Mouse (Mus musculus) intestine, postnatal 0 days (tissue): Measurements from ENCODE around the gene Sdc4. TPM values are rescaled to one million over a fixed set of nuclear protein-coding genes. Genes with fewer than 3 reads are reported as not detected.

Source experiments
- ATAC-seq: fragments of 200-750 bp; cut with Nextera tagmentation; 2 replicates; pipeline ENCODE4 v1.8.0; 2017; ENCODE audit warnings: mild to moderate bottlenecking, moderate TSS enrichment, moderate library complexity
- H3K27ac ChIP-seq: fragments of 300-500 bp; sonication (generic); 2 replicates; pipeline ENCODE4 v1.5.1; 2014; ENCODE audit warnings: mild to moderate bottlenecking, low read depth, low read length, moderate library complexity
- H3K27me3 ChIP-seq: fragments of 300-500 bp; sonication (generic); replicated peaks from 2 replicates; pipeline ENCODE4 v1.6.1; 2014; ENCODE audit warnings: low read length, mixed read lengths; ENCODE audit not compliant: control insufficient read depth, insufficient read depth
- H3K36me3 ChIP-seq: fragments of 300-500 bp; sonication (generic); 2 replicates; pipeline ENCODE4 v1.6.1; 2014; ENCODE audit warnings: mild to moderate bottlenecking, moderate library complexity; ENCODE audit not compliant: control insufficient read depth, insufficient read depth
- H3K4me1 ChIP-seq: fragments of 300-500 bp; sonication (generic); replicated peaks from 2 replicates; pipeline ENCODE4 v1.6.1; 2014; ENCODE audit warnings: antibody characterized with exemption, low read length, mixed read lengths; ENCODE audit not compliant: control insufficient read depth, insufficient read depth
- H3K4me2 ChIP-seq: fragments of 300-500 bp; sonication (generic); replicated peaks from 2 replicates; pipeline ENCODE4 v1.6.1; 2014; ENCODE audit warnings: low read depth, mild to moderate bottlenecking, moderate library complexity
- H3K4me3 ChIP-seq: fragments of 300-500 bp; sonication (generic); 2 replicates; pipeline ENCODE4 v1.5.1; 2014; ENCODE audit warnings: low read depth, low read length
- H3K9ac ChIP-seq: fragments of 300-500 bp; sonication (generic); 2 replicates; pipeline ENCODE4 v1.6.1; 2014; ENCODE audit warnings: mild to moderate bottlenecking, low read depth, low read length
- H3K9me3 ChIP-seq: fragments of 300-500 bp; sonication (generic); 2 replicates; pipeline ENCODE4 v1.6.1; 2016; ENCODE audit warnings: mixed run types; ENCODE audit not compliant: control insufficient read depth
- CTCF ChIP-seq: sonication (generic); IDR thresholded peaks from 2 replicates; pipeline ENCODE4 v1.5.1; 2016; ENCODE audit warnings: low read depth, mild to moderate bottlenecking, control low read depth, antibody characterized with exemption, moderate library complexity
- WGBS: fragments of 180-500 bp; shearing (Covaris S2); extraction: QIAGEN DNeasy Blood & Tissue Kit; methylation state at CpG from one replicate; pipeline ENCODE4 v1.1.7; 2014; 5-methylcytosine and 5-hydroxymethylcytosine counted together
- polyA plus RNA-seq: library from polyadenylated mRNA; unstranded; fragments of >200 nt; fragmentation: Nextera tagmentation; extraction: Ambion mirVana; gene quantifications from 2 replicates; pipeline ENCODE4 v1.2.1, GENCODE M21; 2015

The Sdc4 gene
- polyA plus RNA-seq, 1 experiment from 2014 or later: 92.0 TPM

DNA sequence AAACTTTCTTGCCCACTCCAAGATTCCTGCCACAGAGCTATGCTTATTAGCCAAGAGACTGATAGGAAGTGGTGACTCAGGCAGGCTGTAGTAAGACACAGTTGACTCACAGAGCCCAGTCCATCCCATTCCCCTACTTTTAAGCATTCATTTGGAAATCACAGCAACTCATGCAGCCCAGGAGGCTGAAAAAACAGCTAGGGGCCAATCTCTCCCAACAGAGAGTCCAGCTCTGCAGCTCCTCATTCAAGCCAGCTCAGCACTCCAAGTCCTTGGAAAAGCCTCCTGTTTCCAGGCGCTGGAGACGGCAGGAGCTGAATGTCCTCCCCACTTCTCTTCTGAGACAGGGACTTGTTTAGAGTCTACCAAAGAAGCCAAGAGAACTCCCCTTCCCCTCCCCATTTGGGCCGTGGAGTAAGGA, 4.7 kb downstream of the Sdc4 start:
- H3K4me1 ChIP-seq: peaks cover 19% of the 10 kb centered on the region
- no peak for ATAC-seq

DNA sequence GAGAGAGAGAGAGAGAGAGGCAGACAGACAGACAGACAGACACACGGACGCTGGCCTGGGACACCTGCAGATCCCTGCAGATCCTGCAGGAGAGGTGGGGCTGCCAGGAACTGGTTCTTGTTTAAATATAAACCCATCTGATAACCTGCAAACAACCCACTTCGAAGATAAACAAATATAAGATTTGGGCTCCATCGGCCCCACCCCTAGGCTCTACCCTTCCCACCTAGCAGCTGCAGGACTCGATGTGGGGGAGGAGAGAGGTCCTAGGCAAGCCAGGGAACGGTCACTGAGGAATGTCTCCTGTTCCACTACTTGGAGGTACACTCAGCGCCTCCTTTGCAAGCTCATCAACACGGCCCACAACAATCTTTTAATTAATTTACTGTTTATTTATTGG, 5.4 kb downstream of the Sdc4 start:
- Histone ChIP-seq H3K4me3 (peak overlapping the region; percentile 20), H3K9ac (no peak overlapping the region)
- ATAC-seq: peak; percentile 22; the same call in 1 of the 2 replicates

More for the DNA sequence above, 4.7 kb downstream of the Sdc4 start:
- Histone ChIP-seq H3K9me3 (no peaks in the 10 kb centered on the region), H3K27ac (peak overlapping the region; percentile 95), H3K4me2 (peak overlapping the region; percentile 89), H3K9ac (no peak overlapping the region), H3K27me3 (no peaks in the 10 kb centered on the region), H3K4me3 (0 out of 2 replicates have a peak overlapping the region, but pooled peaks have one; percentile 73), H3K36me3 (no peaks in the 10 kb centered on the region)
- TF ChIP-seq CTCF: no peak
- 19% methylated on average over 3 of the region's 3 CpGs for WGBS

DNA sequence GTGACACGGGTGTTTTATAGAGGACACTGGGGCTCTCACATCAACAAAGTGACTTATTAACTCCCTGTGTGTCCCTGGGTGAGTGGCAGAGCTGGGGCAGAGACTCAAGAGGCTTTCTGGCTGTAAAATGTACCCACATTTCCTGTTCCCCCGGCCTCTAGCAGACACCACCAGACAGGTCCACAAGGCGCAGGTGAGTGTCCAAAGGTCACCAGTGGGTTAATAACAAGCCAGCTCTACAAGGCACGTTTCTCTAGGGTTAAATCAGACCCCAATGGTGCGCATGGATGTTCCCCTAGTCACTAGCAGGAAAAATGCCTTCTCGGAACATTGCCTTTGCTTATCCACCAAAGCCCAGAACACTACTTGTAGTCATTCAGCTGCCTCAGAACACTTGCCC, 6.0 kb downstream of the Sdc4 start:
- peak; percentile 79 for ATAC-seq
- no peaks in the 10 kb centered on the region for H3K9me3 ChIP-seq
- TF ChIP-seq CTCF: no peak
- H3K4me1 ChIP-seq: peaks cover 29% of the 10 kb centered on the region
- peak overlapping the region; percentile 95 for H3K27ac ChIP-seq
- peak overlapping the region; percentile 20 for H3K4me3 ChIP-seq
- no peaks in the 10 kb centered on the region for H3K36me3 ChIP-seq
- no peaks in the 10 kb centered on the region for H3K27me3 ChIP-seq
- WGBS: 30% methylated on average over 6 of the region's 6 CpGs
- no peak overlapping the region for H3K9ac ChIP-seq
- peak overlapping the region; percentile 89 for H3K4me2 ChIP-seq

More for the DNA sequence above, 5.4 kb downstream of the Sdc4 start:
- Histone ChIP-seq H3K36me3 (no peaks in the 10 kb centered on the region), H3K27me3 (no peaks in the 10 kb centered on the region), H3K27ac (peak overlapping the region; percentile 95), H3K4me1 (peaks cover 26% of the 10 kb centered on the region), H3K9me3 (no peaks in the 10 kb centered on the region), H3K4me2 (peak overlapping the region; percentile 89)
- TF ChIP-seq CTCF: peak; percentile 5; the same call in 1 of the 2 replicates
- 30% methylated on average over 8 of the region's 8 CpGs for WGBS

DNA sequence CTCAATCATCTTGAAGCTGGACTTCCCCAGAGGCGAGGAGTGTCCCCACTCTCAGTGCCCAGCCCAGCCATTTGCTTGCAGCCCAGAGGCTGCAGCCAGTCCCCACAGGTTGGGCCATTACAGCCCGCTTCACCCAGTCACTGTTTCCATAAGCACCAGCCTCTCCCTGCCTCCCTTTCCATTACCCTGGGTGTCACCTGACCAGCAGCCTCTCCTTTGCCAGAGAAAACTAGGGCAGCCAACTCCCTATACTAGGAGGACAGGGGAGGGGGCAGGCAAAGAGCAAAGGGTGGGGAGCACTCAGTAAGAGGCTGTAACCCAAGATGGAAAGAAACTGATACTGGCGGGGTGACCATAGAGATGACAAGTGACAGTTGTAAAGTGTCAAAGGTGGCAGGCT, 6.7 kb downstream of the Sdc4 start:
- H3K9ac ChIP-seq: peak overlapping the region; percentile 23
- no peak for TF ChIP-seq CTCF
- peak overlapping the region; percentile 95 for H3K27ac ChIP-seq
- peaks cover 35% of the 10 kb centered on the region for H3K4me1 ChIP-seq
- H3K36me3 ChIP-seq: no peaks in the 10 kb centered on the region
- H3K9me3 ChIP-seq: no peaks in the 10 kb centered on the region
- peak overlapping the region; percentile 16 for H3K4me3 ChIP-seq
- H3K27me3 ChIP-seq: no peaks in the 10 kb centered on the region
- ATAC-seq: peak; percentile 64
- WGBS: 29% methylated on average over 3 of the region's 3 CpGs
- peak overlapping the region; percentile 89 for H3K4me2 ChIP-seq

DNA sequence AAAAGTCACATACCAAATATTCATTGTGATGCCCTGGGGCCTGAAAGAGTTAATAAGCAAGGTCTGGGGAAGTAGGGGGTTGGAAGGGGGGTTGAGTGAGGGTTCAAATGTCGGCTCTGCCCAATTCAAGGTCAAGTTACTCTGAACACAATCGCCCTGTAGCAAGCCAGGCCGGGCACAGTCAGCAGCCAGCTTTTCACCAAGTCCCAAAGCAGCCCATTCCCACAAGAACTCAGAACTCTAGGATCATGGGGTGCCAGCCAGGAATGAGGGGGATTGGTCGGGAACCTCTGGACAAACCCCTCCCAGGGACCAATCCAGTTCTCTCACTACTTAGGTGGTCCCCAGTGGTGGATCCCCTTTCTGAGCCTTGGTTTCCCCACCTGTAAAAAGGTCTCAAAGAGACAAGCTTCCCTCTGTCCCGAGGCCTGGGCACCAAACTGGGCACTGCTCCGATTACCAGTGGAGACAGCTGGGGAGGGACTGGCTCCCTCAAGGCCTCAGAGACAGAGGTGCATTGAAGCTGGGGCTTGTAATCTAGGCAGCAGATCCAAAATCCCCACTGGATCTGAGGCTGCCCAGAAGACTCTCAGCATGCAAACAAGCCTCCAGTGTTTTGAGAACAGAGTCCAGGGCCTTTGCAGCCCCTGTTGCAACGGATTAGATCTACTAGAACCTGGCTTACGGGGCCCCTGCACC, 7.3 kb downstream of the Sdc4 start:
- H3K4me1 ChIP-seq: peaks cover 41% of the 10 kb centered on the region
- no peaks in the 10 kb centered on the region for H3K36me3 ChIP-seq
- peak overlapping the region; percentile 23 for H3K9ac ChIP-seq

DNA sequence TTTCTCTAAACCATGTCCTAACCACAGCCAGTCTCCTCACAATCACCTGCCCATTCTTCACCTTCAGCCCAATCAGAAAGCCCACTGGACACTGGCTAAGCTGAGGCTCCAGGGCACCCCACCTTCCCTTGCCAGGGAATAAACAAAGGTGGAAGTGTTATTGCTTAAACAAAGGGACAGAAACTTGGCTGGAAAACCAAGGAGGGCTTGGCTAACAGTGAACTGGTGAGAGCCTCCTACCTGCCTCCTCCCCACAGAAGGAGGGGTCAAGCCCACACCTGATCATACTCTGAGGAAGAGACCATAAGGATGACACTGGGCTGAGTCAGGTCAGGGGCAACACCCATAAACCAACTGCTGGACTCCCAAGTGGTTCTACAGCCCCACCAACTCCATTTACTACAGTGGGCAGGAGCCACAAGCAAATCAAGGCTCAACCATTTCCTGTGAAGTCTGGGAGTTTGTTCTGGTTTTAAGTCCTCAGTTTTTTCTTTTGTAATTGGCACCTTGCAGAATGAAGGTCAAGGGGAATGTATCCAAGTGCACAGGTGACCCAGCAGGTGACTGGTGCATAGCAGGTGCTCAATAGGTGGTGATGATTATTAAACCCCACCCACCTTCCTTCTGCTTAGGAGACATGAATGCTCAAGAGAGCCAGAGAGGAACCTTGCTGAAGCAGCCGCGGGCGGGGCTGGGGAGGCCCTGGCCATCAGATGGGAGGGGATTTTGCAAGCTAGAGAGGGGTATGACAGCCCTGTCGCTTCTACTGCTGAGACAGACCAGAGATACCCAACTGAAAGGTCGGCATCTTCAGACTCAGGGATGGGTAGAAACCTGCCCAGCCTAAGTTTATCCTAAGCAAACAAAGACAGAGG, 8.2 kb downstream of the Sdc4 start:
- Histone ChIP-seq H3K36me3 (no peaks in the 10 kb centered on the region; the same call in 1 of the 2 replicates), H3K27ac (peak overlapping the region; percentile 95), H3K9me3 (no peaks in the 10 kb centered on the region), H3K4me3 (no peak overlapping the region), H3K4me2 (peak overlapping the region; percentile 89), H3K27me3 (no peaks in the 10 kb centered on the region), H3K9ac (0 out of 2 replicates have a peak overlapping the region, but pooled peaks have one; percentile 23), H3K4me1 (peaks cover 47% of the 10 kb centered on the region)
- 11% methylated on average over 5 of the region's 5 CpGs for WGBS
- no peak for ATAC-seq
- TF ChIP-seq CTCF: no peak

More for the DNA sequence above, 7.3 kb downstream of the Sdc4 start:
- H3K4me2 ChIP-seq: peak overlapping the region; percentile 89
- no peaks in the 10 kb centered on the region for H3K27me3 ChIP-seq
- no peak for TF ChIP-seq CTCF
- peak overlapping the region; percentile 16 for H3K4me3 ChIP-seq
- no peak for ATAC-seq
- no peaks in the 10 kb centered on the region for H3K9me3 ChIP-seq
- WGBS: 19% methylated on average over 8 of the region's 8 CpGs
- H3K27ac ChIP-seq: peak overlapping the region; percentile 95
